Mouse (Mus musculus) MEL (cell line): ENCODE data around the gene Hpcal4. TPM values are rescaled to one million over a fixed set of nuclear protein-coding genes. Genes with fewer than 3 reads are reported as not detected.

Experiments used
- DNase-seq: peaks from one replicate; pipeline ENCODE4 v3.0.0; 2011; ENCODE audit warnings: low read depth, low spot score
- H3K27ac ChIP-seq: 2 replicates; pipeline ENCODE4 v1.5.1; 2012; ENCODE audit warnings: low read depth, mild to moderate bottlenecking, control low read depth, low read length, moderate library complexity; ENCODE audit not compliant: control insufficient read depth
- H3K27me3 ChIP-seq, 2 experiments: fragments of 150-350 bp in 1 of 2; sonication (generic) in 1 of 2; 2 replicates each; pipeline ENCODE4 v1.6.1; 2012; ENCODE audit warnings: low read length in 2 of 2, mild to moderate bottlenecking in 2 of 2, improper control_type of control experiment in 1 of 2, moderate library complexity in 1 of 2; ENCODE audit not compliant: insufficient read depth in 2 of 2, control insufficient read depth in 1 of 2
- H3K36me3 ChIP-seq, 2 experiments: 2 replicates each; pipeline ENCODE4 v1.6.1; 2012 to 2014; ENCODE audit warnings: low read length in 2 of 2, improper control_type of control experiment in 1 of 2, inconsistent platforms in 1 of 2, mild to moderate bottlenecking in 1 of 2; ENCODE audit not compliant: insufficient read depth in 2 of 2, control insufficient read depth in 1 of 2
- H3K4me1 ChIP-seq, 2 experiments: fragments of 150-350 bp in 1 of 2; sonication (generic) in 1 of 2; 2 replicates each; pipeline ENCODE4 v1.6.1; 2012; ENCODE audit warnings: low read length in 2 of 2, improper control_type of control experiment in 1 of 2, mild to moderate bottlenecking in 1 of 2; ENCODE audit not compliant: insufficient read depth in 2 of 2, control insufficient read depth in 1 of 2
- H3K4me3 ChIP-seq, 2 experiments: fragments of 150-350 bp in 1 of 2; sonication (generic) in 1 of 2; 2 replicates each; pipeline ENCODE4 v1.5.1; 2012; ENCODE audit warnings: low read depth in 2 of 2, low read length in 2 of 2, mild to moderate bottlenecking in 2 of 2, moderate library complexity in 2 of 2, control low read depth in 1 of 2, improper control_type of control experiment in 1 of 2; ENCODE audit not compliant: control insufficient read depth in 1 of 2, insufficient read depth in 1 of 2
- H3K79me2 ChIP-seq: 2 replicates; pipeline ENCODE4 v1.6.1; 2012; ENCODE audit warnings: mild to moderate bottlenecking, low read length, moderate library complexity; ENCODE audit not compliant: control insufficient read depth, poor library complexity, insufficient read depth
- H3K9ac ChIP-seq: 2 replicates; pipeline ENCODE4 v1.6.1; 2012; ENCODE audit warnings: low read depth, mild to moderate bottlenecking, control low read depth, low read length, moderate library complexity; ENCODE audit not compliant: control insufficient read depth, poor library complexity, severe bottlenecking
- H3K9me3 ChIP-seq: fragments of 150-350 bp; sonication (generic); replicated peaks from 2 replicates; pipeline ENCODE4 v1.6.1; 2012; ENCODE audit warnings: mild to moderate bottlenecking, low read length, improper control_type of control experiment, moderate library complexity; ENCODE audit not compliant: insufficient read depth
- BHLHE40 ChIP-seq: IDR thresholded peaks from 2 replicates; pipeline ENCODE4 v1.6.1; 2012; ENCODE audit warnings: low read depth, mild to moderate bottlenecking, inconsistent platforms, low read length, improper control_type of control experiment, borderline replicate concordance
- CHD2 ChIP-seq: IDR thresholded peaks from 2 replicates; pipeline ENCODE4 v1.6.1; 2011; ENCODE audit warnings: low read length, improper control_type of control experiment
- E2F4 ChIP-seq: IDR thresholded peaks from 2 replicates; pipeline ENCODE4 v1.6.1; 2011; ENCODE audit warnings: low read depth, low read length, improper control_type of control experiment, borderline replicate concordance
- ELF1 ChIP-seq: IDR thresholded peaks from 2 replicates; pipeline ENCODE4 v1.6.1; 2014; ENCODE audit warnings: low read depth, mild to moderate bottlenecking, inconsistent platforms, low read length, improper control_type of control experiment, moderate library complexity
- GATA1 ChIP-seq: IDR thresholded peaks from 2 replicates; pipeline ENCODE4 v1.6.1; 2011; ENCODE audit warnings: low read depth, low read length, improper control_type of control experiment
- HCFC1 ChIP-seq: IDR thresholded peaks from 2 replicates; pipeline ENCODE4 v1.6.1; 2012; ENCODE audit warnings: low read depth, mild to moderate bottlenecking, inconsistent platforms, low read length, improper control_type of control experiment, moderate library complexity
- KAT2A ChIP-seq: conservative IDR thresholded peaks from 2 replicates; pipeline ENCODE4 v1.6.1; 2012; ENCODE audit warnings: low read depth, low read length, improper control_type of control experiment, inconsistent platforms
- MAX ChIP-seq: IDR thresholded peaks from 2 replicates; pipeline ENCODE4 v1.6.1; 2011; ENCODE audit warnings: low read length, improper control_type of control experiment
- MAZ ChIP-seq: IDR thresholded peaks from 2 replicates; pipeline ENCODE4 v1.6.1; 2012; ENCODE audit warnings: low read depth, mild to moderate bottlenecking, inconsistent platforms, low read length, improper control_type of control experiment
- MEF2A ChIP-seq: IDR thresholded peaks from 2 replicates; pipeline ENCODE4 v1.6.1; 2014; ENCODE audit warnings: low read depth, mild to moderate bottlenecking, inconsistent platforms, low read length, improper control_type of control experiment; ENCODE audit not compliant: poor library complexity, insufficient replicate concordance, severe bottlenecking; ENCODE audit errors: extremely low read depth
- MYB ChIP-seq: IDR thresholded peaks from 2 replicates; pipeline ENCODE4 v1.6.1; 2011; ENCODE audit warnings: mild to moderate bottlenecking, low read depth, low read length, improper control_type of control experiment
- MYC ChIP-seq: IDR thresholded peaks from 2 replicates; pipeline ENCODE4 v1.6.1; 2011; ENCODE audit warnings: low read depth, mild to moderate bottlenecking, low read length, improper control_type of control experiment, moderate library complexity
- NRF1 ChIP-seq: IDR thresholded peaks from 2 replicates; pipeline ENCODE4 v1.6.1; 2014; ENCODE audit warnings: low read depth, mild to moderate bottlenecking, inconsistent platforms, low read length, improper control_type of control experiment, moderate library complexity; ENCODE audit not compliant: poor library complexity, insufficient read depth, severe bottlenecking
- POLR2A ChIP-seq, 2 experiments: IDR thresholded peaks; 2 replicates each; pipeline ENCODE4 v1.6.1; 2011 to 2012; ENCODE audit warnings: low read length in 2 of 2, mild to moderate bottlenecking in 2 of 2, control low read depth in 1 of 2, improper control_type of control experiment in 1 of 2, low read depth in 1 of 2, moderate library complexity in 1 of 2; ENCODE audit not compliant: control insufficient read depth in 1 of 2, insufficient read depth in 1 of 2, poor library complexity in 1 of 2
- RAD21 ChIP-seq: IDR thresholded peaks from 2 replicates; pipeline ENCODE4 v1.6.1; 2011; ENCODE audit warnings: mild to moderate bottlenecking, low read depth, low read length, improper control_type of control experiment
- RCOR1 ChIP-seq: IDR thresholded peaks from 2 replicates; pipeline ENCODE4 v1.6.1; 2012; ENCODE audit warnings: low read depth, mild to moderate bottlenecking, inconsistent platforms, low read length, improper control_type of control experiment
- SIN3A ChIP-seq: IDR thresholded peaks from 2 replicates; pipeline ENCODE4 v1.6.1; 2012; ENCODE audit warnings: low read length, improper control_type of control experiment, inconsistent platforms
- SMC3 ChIP-seq: IDR thresholded peaks from 2 replicates; pipeline ENCODE4 v1.6.1; 2011; ENCODE audit warnings: low read depth, low read length, improper control_type of control experiment
- TCF12 ChIP-seq: IDR thresholded peaks from 2 replicates; pipeline ENCODE4 v1.6.1; 2014; ENCODE audit warnings: low read depth, mild to moderate bottlenecking, inconsistent platforms, low read length, improper control_type of control experiment, moderate library complexity
- USF1 ChIP-seq: IDR thresholded peaks from 2 replicates; pipeline ENCODE4 v1.6.1; 2014; ENCODE audit warnings: low read depth, mild to moderate bottlenecking, inconsistent platforms, low read length, improper control_type of control experiment, moderate library complexity
- ZNF384 ChIP-seq: IDR thresholded peaks from 2 replicates; pipeline ENCODE4 v1.6.1; 2012; ENCODE audit warnings: low read depth, mild to moderate bottlenecking, inconsistent platforms, low read length, improper control_type of control experiment
- polyA plus RNA-seq, 2 experiments: library from polyadenylated mRNA; stranded (reverse) in 1 of 2; unstranded in 1 of 2; fragments of >175 nt in 1 of 2; fragments of >200 nt in 1 of 2; gene quantifications; 2 replicates each; pipeline versions ENCODE4 v1.2.1 to v1.2.4; 2012; ENCODE audit warnings: low replicate concordance in 2 of 2, low read depth in 1 of 2; ENCODE audit not compliant: insufficient read length in 2 of 2, insufficient read depth in 1 of 2, missing spikeins in 1 of 2
- total RNA-seq: library from RNA; depleted of rRNA; stranded (reverse); fragments of 300-350 nt; gene quantifications from 2 replicates; pipeline ENCODE4 v1.2.3, GENCODE M21; 2012

The Hpcal4 gene
- total and polyA plus RNA-seq, 3 experiments, result not detected

DNA sequence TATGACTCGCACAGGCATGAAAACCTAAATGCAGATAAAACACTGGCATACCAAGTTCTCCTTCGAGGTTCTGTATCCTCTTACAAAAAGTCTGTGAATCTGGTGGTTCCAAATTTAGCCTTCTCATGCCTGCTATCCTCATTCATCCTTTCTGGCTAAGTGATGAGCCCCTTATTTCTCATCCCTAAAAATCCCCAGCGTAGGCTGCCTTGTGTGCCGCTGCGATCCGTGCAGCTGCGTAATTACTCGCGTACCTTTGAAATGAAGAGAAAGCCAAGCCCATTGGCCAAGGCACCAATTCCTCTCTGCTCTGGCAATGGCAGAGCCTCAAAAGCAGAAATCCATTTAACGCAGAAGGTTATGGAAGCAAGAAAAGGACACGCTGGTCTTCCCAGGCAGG lies 10.8 kb downstream of the Hpcal4 start:
- Histone ChIP-seq H3K27me3 (peaks cover 9 to 26% of the 10 kb centered on the region in 2 experiments), H3K9me3 (no peaks in the 10 kb centered on the region)
- no peak for DNase-seq

DNA sequence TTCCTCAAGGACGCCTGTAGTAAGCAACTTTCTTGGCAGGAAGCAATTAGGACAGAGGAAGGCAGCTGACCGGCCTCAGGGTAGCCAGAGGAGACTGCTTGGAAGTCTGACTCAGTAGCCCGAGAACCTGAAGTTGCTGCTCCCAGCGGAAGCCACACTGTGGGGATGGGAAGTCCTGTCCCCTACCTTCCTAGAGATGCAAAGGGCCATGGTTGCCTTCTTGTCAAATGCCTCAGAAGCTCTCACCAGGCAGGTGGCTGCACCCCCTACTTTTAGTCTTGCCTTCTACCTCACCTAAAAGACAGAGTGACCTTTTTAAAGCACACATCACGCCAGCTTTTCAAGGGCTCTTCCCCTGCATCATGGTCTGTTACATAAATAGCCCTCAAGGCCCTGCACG lies 13.7 kb downstream of the Hpcal4 start:
- no peaks in the 10 kb centered on the region for H3K79me2 ChIP-seq
- no peaks in the 10 kb centered on the region; a peak in 1 of 4 replicates for H3K36me3 ChIP-seq
- TF ChIP-seq E2F4, result no peak
- no peak for TF ChIP-seq MYC
- TF ChIP-seq MAZ, result no peak
- no peak for TF ChIP-seq MEF2A
- TF ChIP-seq CHD2, result no peak
- TF ChIP-seq RCOR1, result no peak
- no peak for TF ChIP-seq KAT2A
- no peak overlapping the region for H3K27ac ChIP-seq
- H3K9me3 ChIP-seq, result no peaks in the 10 kb centered on the region
- H3K27me3 ChIP-seq, result peaks cover 9 to 22% of the 10 kb centered on the region in 2 experiments
- DNase-seq, result no peak
- no peak overlapping the region for H3K9ac ChIP-seq
- no peaks in the 10 kb centered on the region; a peak in 1 of 4 replicates for H3K4me1 ChIP-seq
- no peak overlapping the region for H3K4me3 ChIP-seq

More for the DNA sequence above, 10.8 kb downstream of the Hpcal4 start:
- H3K9ac ChIP-seq, result no peak overlapping the region
- H3K36me3 ChIP-seq, result no peaks in the 10 kb centered on the region
- H3K4me3 ChIP-seq, result no peak overlapping the region
- no peaks in the 10 kb centered on the region for H3K4me1 ChIP-seq
- H3K79me2 ChIP-seq, result no peaks in the 10 kb centered on the region
- TF ChIP-seq SIN3A (no peak), BHLHE40 (no peak), POLR2A (IDR thresholded peaks at IDR 0.05; ENCODE audit: control insufficient read depth in 1 of 2, insufficient read depth in 1 of 2, low read depth in 1 of 2, low read length in 2 of 2, poor library complexity in 1 of 2) (no peak), TCF12 (no peak), NRF1 (no peak), MYB (no peak), RCOR1 (no peak), GATA1 (no peak), ELF1 (no peak), MAX (no peak), SMC3 (no peak), ZNF384 (no peak), RAD21 (no peak), MAZ (no peak), HCFC1 (no peak), USF1 (no peak)
- H3K27ac ChIP-seq, result no peak overlapping the region
